Mouse (Mus musculus): ENCODE results near the gene Zfp143. TPM values are rescaled to one million over a fixed set of nuclear protein-coding genes. Genes with fewer than 3 reads are reported as not detected.
"Not testable (repeated sequence)": the region's sequence is repeated elsewhere in the genome, so short reads cannot be mapped to it uniquely, and the experiment has no call there.

Gene Zfp143
- polyA plus RNA-seq, 1 experiment from 2014 or later = 23.8 TPM

- WGBS = under 1% methylated on average over 27 of the region's 27 CpGs
- Histone ChIP-seq H3K27me3 (ENCODE audit: insufficient read depth, poor library complexity, severe bottlenecking) (no peaks in the 10 kb centered on the region), H3K9me3 (no peaks in the 10 kb centered on the region)
These were observed 61.2 kb downstream of the Zfp143 start for GRCm38 (mm10) chr7:110122289-110122564.

GRCm38 (mm10) chr7:110122565-110123422 is 61.8 kb downstream of the Zfp143 start:
- no peaks in the 10 kb centered on the region for H3K9me3 ChIP-seq
- peak overlapping the region; percentile 97 for H3K27ac ChIP-seq
- H3K4me1 ChIP-seq (replicated peaks) = peaks cover 30% of the 10 kb centered on the region
- under 1% methylated on average over 74 of the region's 74 CpGs for WGBS
- H3K4me3 ChIP-seq = peak overlapping the region; percentile 99
- DNase-seq (ENCODE audit: low spot score) = peak; percentile 26
- no peaks in the 10 kb centered on the region for H3K27me3 ChIP-seq (ENCODE audit: insufficient read depth, poor library complexity, severe bottlenecking)
- peaks cover 22% of the 10 kb centered on the region for H3K36me3 ChIP-seq

More at GRCm38 (mm10) chr7:110122289-110122564, 61.2 kb downstream of the Zfp143 start:
- Histone ChIP-seq H3K4me3 (peak overlapping the region; percentile 99), H3K36me3 (peaks cover 16% of the 10 kb centered on the region), H3K4me1 (replicated peaks) (peaks cover 30% of the 10 kb centered on the region), H3K27ac (peak overlapping the region; percentile 97)
- DNase-seq (ENCODE audit: low spot score) = no peak

GRCm38 (mm10) chr7:110123844-110124555 is 63.0 kb downstream of the Zfp143 start:
- Histone ChIP-seq H3K4me1 (replicated peaks) (peaks cover 30% of the 10 kb centered on the region), H3K27me3 (ENCODE audit: insufficient read depth, poor library complexity, severe bottlenecking) (no peaks in the 10 kb centered on the region), H3K9me3 (no peaks in the 10 kb centered on the region), H3K27ac (0 out of 2 replicates have a peak overlapping the region, but pooled peaks have one; percentile 97), H3K36me3 (peaks cover 34% of the 10 kb centered on the region), H3K4me3 (peak overlapping the region; percentile 99)
- DNase-seq (ENCODE audit: low spot score) = no peak
- WGBS = 59% methylated on average over 12 of the region's 12 CpGs

GRCm38 (mm10) chr7:110128566-110128965 is 67.5 kb downstream of the Zfp143 start:
- WGBS = 84% methylated on average over 2 of the region's 2 CpGs
- H3K4me1 ChIP-seq (replicated peaks) = peaks cover 17% of the 10 kb centered on the region
- no peaks in the 10 kb centered on the region for H3K27me3 ChIP-seq (ENCODE audit: insufficient read depth, poor library complexity, severe bottlenecking)
- no peaks in the 10 kb centered on the region for H3K9me3 ChIP-seq
- peaks cover 79% of the 10 kb centered on the region for H3K36me3 ChIP-seq
- H3K27ac ChIP-seq = no peak overlapping the region
- H3K4me3 ChIP-seq = no peak overlapping the region
- DNase-seq (ENCODE audit: low spot score) = no peak

GRCm38 (mm10) chr7:110132272-110132671 is 71.3 kb downstream of the Zfp143 start:
- 75% methylated on average over 2 of the region's 2 CpGs for WGBS
- H3K36me3 ChIP-seq = peaks cover 100% of the 10 kb centered on the region

GRCm38 (mm10) chr7:110133988-110134387 is 73.0 kb downstream of the Zfp143 start:
- H3K27ac ChIP-seq = no peak overlapping the region
- peaks cover 100% of the 10 kb centered on the region for H3K36me3 ChIP-seq
- no peak overlapping the region for H3K4me3 ChIP-seq
- no peaks in the 10 kb centered on the region for H3K27me3 ChIP-seq (ENCODE audit: insufficient read depth, poor library complexity, severe bottlenecking)
- no peaks in the 10 kb centered on the region for H3K4me1 ChIP-seq (replicated peaks)
- 92% methylated on average over 5 of the region's 5 CpGs for WGBS
- H3K9me3 ChIP-seq = no peaks in the 10 kb centered on the region
- DNase-seq (ENCODE audit: low spot score) = no peak

More at GRCm38 (mm10) chr7:110132272-110132671, 71.3 kb downstream of the Zfp143 start:
- H3K4me1 ChIP-seq (replicated peaks); DNase-seq (ENCODE audit: low spot score); H3K4me3 ChIP-seq; H3K9me3 ChIP-seq; H3K27ac ChIP-seq; H3K27me3 ChIP-seq (ENCODE audit: insufficient read depth, poor library complexity, severe bottlenecking): not testable (repeated sequence)

GRCm38 (mm10) chr7:110138538-110138937 is 77.5 kb downstream of the Zfp143 start:
- Histone ChIP-seq H3K27ac (no peak overlapping the region), H3K36me3 (peaks cover 100% of the 10 kb centered on the region), H3K27me3 (ENCODE audit: insufficient read depth, poor library complexity, severe bottlenecking) (no peaks in the 10 kb centered on the region), H3K4me1 (replicated peaks) (no peaks in the 10 kb centered on the region), H3K9me3 (no peaks in the 10 kb centered on the region), H3K4me3 (no peak overlapping the region)
- 90% methylated on average over 2 of the region's 2 CpGs for WGBS
- DNase-seq (ENCODE audit: low spot score) = no peak

GRCm38 (mm10) chr7:110143863-110144262 is 82.8 kb downstream of the Zfp143 start:
- H3K4me3 ChIP-seq = no peak overlapping the region
- DNase-seq (ENCODE audit: low spot score) = no peak
- no peaks in the 10 kb centered on the region for H3K4me1 ChIP-seq (replicated peaks)
- H3K36me3 ChIP-seq = peaks cover 71% of the 10 kb centered on the region
- no peak overlapping the region for H3K27ac ChIP-seq
- H3K27me3 ChIP-seq (ENCODE audit: insufficient read depth, poor library complexity, severe bottlenecking) = no peaks in the 10 kb centered on the region
- no peaks in the 10 kb centered on the region for H3K9me3 ChIP-seq
- WGBS = 95% methylated on average over 1 of the region's 1 CpGs

Other genes with a start within 250 kb of the Zfp143 start
- gene Scube2, start 195.5 kb upstream of the Zfp143 start, polyA plus RNA-seq (2016; fragmentation: Nextera tagmentation; extraction: Ambion mirVana) = 4.7 and 5.8 TPM in 2 replicates
- gene Dennd5a, start 100.7 kb upstream of the Zfp143 start, polyA plus RNA-seq (2016; fragmentation: Nextera tagmentation; extraction: Ambion mirVana) = 26.9 and 28.8 TPM in 2 replicates
- gene Tmem41b, start 74.3 kb upstream of the Zfp143 start, polyA plus RNA-seq (2016; fragmentation: Nextera tagmentation; extraction: Ambion mirVana) = 65.7 and 75.1 TPM in 2 replicates
- gene Ipo7, start 42.9 kb upstream of the Zfp143 start, polyA plus RNA-seq (2016; fragmentation: Nextera tagmentation; extraction: Ambion mirVana) = 41.1 and 52.5 TPM in 2 replicates
- 24.0 and 28.2 TPM in 2 replicates for gene Wee1, start 60.8 kb downstream of the Zfp143 start, polyA plus RNA-seq (2016; fragmentation: Nextera tagmentation; extraction: Ambion mirVana)
- 18.1 and 26.6 TPM in 2 replicates for gene Swap70, start 160.5 kb downstream of the Zfp143 start, polyA plus RNA-seq (2016; fragmentation: Nextera tagmentation; extraction: Ambion mirVana)